Mouse (Mus musculus) myocyte (in vitro differentiated cells): ENCODE data around the gene Bcr.

Source experiments
- CEBPB ChIP-seq: IDR thresholded peaks from 2 replicates; pipeline ENCODE4 v1.6.1; 2011; ENCODE audit warnings: mild to moderate bottlenecking, moderate library complexity; ENCODE audit not compliant: poor library complexity, insufficient read depth, severe bottlenecking
- E2F4 ChIP-seq: IDR thresholded peaks from one replicate; pipeline ENCODE4 v1.6.1; 2011; ENCODE audit warnings: mild to moderate bottlenecking, control low read depth, moderate library complexity; ENCODE audit not compliant: insufficient read depth
- MAX ChIP-seq: IDR thresholded peaks from one replicate; pipeline ENCODE4 v1.6.1; 2011; ENCODE audit warnings: low read depth, mild to moderate bottlenecking, control low read depth
- MYOD1 ChIP-seq, 3 experiments: IDR thresholded peaks; one replicate each; pipeline ENCODE4 v1.6.1; 2011; ENCODE audit warnings: control low read depth in 2 of 3, low read depth in 2 of 3, mild to moderate bottlenecking in 2 of 3, moderate library complexity in 1 of 3; ENCODE audit not compliant: insufficient read length in 2 of 3, control insufficient read depth in 1 of 3
- MYOG ChIP-seq, 3 experiments: IDR thresholded peaks; one replicate each; pipeline ENCODE4 v1.6.1; 2011; ENCODE audit warnings: control low read depth in 2 of 3, low read depth in 2 of 3, mild to moderate bottlenecking in 2 of 3; ENCODE audit not compliant: insufficient read length in 2 of 3, control insufficient read depth in 1 of 3, insufficient read depth in 1 of 3
- POLR2A ChIP-seq: IDR thresholded peaks from one replicate; pipeline ENCODE4 v1.6.1; 2011; ENCODE audit warnings: low read depth, mild to moderate bottlenecking, control low read depth, moderate library complexity; ENCODE audit not compliant: insufficient read length
- POLR2AphosphoS2 ChIP-seq: IDR thresholded peaks from one replicate; pipeline ENCODE4 v1.6.1; 2011; ENCODE audit warnings: low read depth, control low read depth; ENCODE audit not compliant: insufficient read length
- REST ChIP-seq: IDR thresholded peaks from one replicate; pipeline ENCODE4 v1.6.1; 2011; ENCODE audit warnings: mild to moderate bottlenecking, control low read depth, moderate library complexity; ENCODE audit not compliant: insufficient read depth, insufficient read length
- SRF ChIP-seq: IDR thresholded peaks from one replicate; pipeline ENCODE4 v1.6.1; 2011; ENCODE audit warnings: low read depth; ENCODE audit not compliant: control insufficient read depth, insufficient read length
- TCF12 ChIP-seq: IDR thresholded peaks from one replicate; pipeline ENCODE4 v1.6.1; 2011; ENCODE audit warnings: mild to moderate bottlenecking, control low read depth; ENCODE audit not compliant: poor library complexity, insufficient read depth, severe bottlenecking
- TCF3 ChIP-seq: IDR thresholded peaks from one replicate; pipeline ENCODE4 v1.6.1; 2011; ENCODE audit warnings: low read depth, control low read depth; ENCODE audit not compliant: insufficient read length
- USF1 ChIP-seq: IDR thresholded peaks from one replicate; pipeline ENCODE4 v1.6.1; 2011; ENCODE audit warnings: low read depth, mild to moderate bottlenecking, control low read depth, moderate library complexity

- TF ChIP-seq POLR2A (no peak), E2F4 (no peak), TCF12 (no peak), MYOG (IDR thresholded peaks at IDR 0.05; ENCODE audit: control insufficient read depth in 1 of 3, insufficient read depth in 1 of 3, insufficient read length in 2 of 3, low read depth in 2 of 3) (no peak), USF1 (no peak), POLR2AphosphoS2 (no peak), TCF3 (no peak), MAX (no peak), CEBPB (no peak), MYOD1 (IDR thresholded peaks at IDR 0.05; ENCODE audit: control insufficient read depth in 1 of 3, insufficient read length in 2 of 3, low read depth in 2 of 3) (no peak), REST (no peak), SRF (no peak)
Measured at GRCm38 (mm10) chr10:75028743-75029142, 31.6 kb upstream of the Bcr start.
